Mouse (Mus musculus) kidney, embryonic 14.5 days (tissue): ENCODE data around the gene Fam170b. TPM values are rescaled to one million over a fixed set of nuclear protein-coding genes. Genes with fewer than 3 reads are reported as not detected.

Source experiments
- ATAC-seq: fragments of 200-750 bp; cut with Nextera tagmentation; 2 replicates; pipeline ENCODE4 v1.8.0; 2017; ENCODE audit warnings: moderate number of reproducible peaks, mild to moderate bottlenecking, moderate TSS enrichment, moderate library complexity; ENCODE audit not compliant: low FRiP score, low TSS enrichment
- H3K27ac ChIP-seq: fragments of 300-500 bp; sonication (generic); 2 replicates; pipeline ENCODE4 v1.5.1; 2014; ENCODE audit warnings: low read depth, mild to moderate bottlenecking, low read length, moderate library complexity, mixed read lengths
- H3K27me3 ChIP-seq: fragments of 300-500 bp; sonication (generic); 2 replicates; pipeline ENCODE4 v1.6.1; 2014; ENCODE audit warnings: mild to moderate bottlenecking, low read length; ENCODE audit not compliant: control insufficient read depth, insufficient read depth
- H3K36me3 ChIP-seq: fragments of 300-500 bp; sonication (generic); 2 replicates; pipeline ENCODE4 v1.6.1; 2014; ENCODE audit warnings: low read length, mixed read lengths; ENCODE audit not compliant: control insufficient read depth, insufficient read depth
- H3K4me1 ChIP-seq: fragments of 300-500 bp; sonication (generic); 2 replicates; pipeline ENCODE4 v1.6.1; 2014; ENCODE audit warnings: low read length, mixed read lengths; ENCODE audit not compliant: control insufficient read depth, insufficient read depth
- H3K4me2 ChIP-seq: fragments of 300-500 bp; sonication (generic); replicated peaks from 2 replicates; pipeline ENCODE4 v1.6.1; 2014; ENCODE audit warnings: low read depth, mild to moderate bottlenecking, low read length
- H3K4me3 ChIP-seq: fragments of 300-500 bp; sonication (generic); 2 replicates; pipeline ENCODE4 v1.5.1; 2014; ENCODE audit warnings: mild to moderate bottlenecking, low read length
- H3K9ac ChIP-seq: fragments of 300-500 bp; sonication (generic); 2 replicates; pipeline ENCODE4 v1.6.1; 2014; ENCODE audit warnings: low read depth, mild to moderate bottlenecking, low read length, moderate library complexity
- H3K9me3 ChIP-seq: fragments of 300-500 bp; sonication (generic); 2 replicates; pipeline ENCODE4 v1.6.1; 2016; ENCODE audit warnings: low read length; ENCODE audit not compliant: control insufficient read depth
- WGBS: fragments of 180-500 bp; shearing (Covaris S2); extraction: QIAGEN DNeasy Blood & Tissue Kit; methylation state at CpG from one replicate; pipeline ENCODE4 v1.1.7; 2014; 5-methylcytosine and 5-hydroxymethylcytosine counted together
- polyA plus RNA-seq: library from polyadenylated mRNA; unstranded; fragments of >200 nt; fragmentation: Nextera tagmentation; extraction: Ambion mirVana; gene quantifications from 2 replicates; pipeline ENCODE4 v1.2.1, GENCODE M21; 2014

Fam170b gene
- polyA plus RNA-seq = 0.14 TPM in 1 of 2 replicates, not detected in the other

GRCm38 (mm10) chr14:32833847-32834246, at the start of gene Fam170b:
Fam170b (plus strand) TSS chr14:32833962.
- Histone ChIP-seq H3K4me1 (no peaks in the 10 kb centered on the region), H3K4me3 (no peak within 1 kb of the TSS), H3K9me3 (no peaks in the 10 kb centered on the region), H3K27me3 (no peaks in the 10 kb centered on the region), H3K27ac (no peak within 1 kb of the TSS), H3K9ac (no peak within 1 kb of the TSS), H3K36me3 (no peaks in the 10 kb centered on the region), H3K4me2 (no peak within 1 kb of the TSS)
- ATAC-seq = no peak
- 72% methylated on average over 8 of the region's 8 CpGs for WGBS

DNA sequence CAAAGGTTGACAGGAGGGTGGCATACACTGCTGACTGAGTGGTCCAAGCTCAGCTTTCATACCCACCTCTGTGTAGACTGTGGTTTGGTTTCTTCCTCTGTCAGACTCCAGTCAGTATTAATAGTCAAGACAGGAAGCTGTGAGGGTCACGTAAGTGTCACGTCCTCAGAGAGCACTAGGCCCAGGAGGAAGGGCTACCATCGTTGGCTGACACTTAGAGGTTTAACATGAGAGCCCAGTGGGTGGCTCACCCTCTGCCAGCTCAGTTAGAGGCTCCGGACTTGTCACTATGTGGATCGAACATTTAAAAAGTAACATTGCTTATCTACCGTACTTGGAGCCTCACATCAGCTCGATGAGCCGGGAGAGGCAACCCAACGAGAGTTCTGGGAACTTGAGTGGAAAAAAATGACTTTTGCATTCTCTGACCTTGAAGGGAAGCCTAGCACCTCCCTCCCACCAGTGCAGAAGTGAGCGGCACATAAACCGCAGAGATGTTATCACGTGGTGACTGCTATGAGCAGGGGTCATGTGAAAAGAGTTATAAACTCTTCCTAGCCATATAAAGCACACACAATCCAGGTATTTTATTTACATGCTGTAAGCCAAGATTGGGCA, 49.5 kb upstream of the Fam170b start:
- no peak overlapping the region for H3K4me2 ChIP-seq
- H3K27me3 ChIP-seq = no peaks in the 10 kb centered on the region
- WGBS = 60% methylated on average over 12 of the region's 12 CpGs
- no peaks in the 10 kb centered on the region for H3K4me1 ChIP-seq
- no peak overlapping the region for H3K4me3 ChIP-seq
- H3K27ac ChIP-seq = no peak overlapping the region
- no peak overlapping the region for H3K9ac ChIP-seq
- no peaks in the 10 kb centered on the region for H3K36me3 ChIP-seq
- no peaks in the 10 kb centered on the region for H3K9me3 ChIP-seq
- ATAC-seq = no peak

- no peak overlapping the region for H3K4me3 ChIP-seq
- H3K36me3 ChIP-seq = no peaks in the 10 kb centered on the region
- no peaks in the 10 kb centered on the region for H3K9me3 ChIP-seq
- no peak overlapping the region for H3K9ac ChIP-seq
- no peak overlapping the region for H3K4me2 ChIP-seq
- H3K4me1 ChIP-seq = no peaks in the 10 kb centered on the region
- H3K27ac ChIP-seq = no peak overlapping the region
- WGBS = 65% methylated on average over 4 of the region's 4 CpGs
- no peaks in the 10 kb centered on the region for H3K27me3 ChIP-seq
- ATAC-seq = no peak
These were observed 49.0 kb upstream of the Fam170b start for GRCm38 (mm10) chr14:32784748-32785134.

- WGBS = 75% methylated on average over 3 of the region's 3 CpGs
These were observed 48.1 kb upstream of the Fam170b start, which contains the start of gene Tmem273 for GRCm38 (mm10) chr14:32785556-32786130. Tmem273 (plus strand) TSS chr14:32785963.

GRCm38 (mm10) chr14:32787691-32788090, 46.1 kb upstream of the Fam170b start:
- H3K4me2 ChIP-seq = no peak overlapping the region
- no peak overlapping the region for H3K27ac ChIP-seq
- ATAC-seq = no peak
- no peak overlapping the region for H3K9ac ChIP-seq
- no peaks in the 10 kb centered on the region for H3K9me3 ChIP-seq
- no peaks in the 10 kb centered on the region for H3K4me1 ChIP-seq
- no peak overlapping the region for H3K4me3 ChIP-seq
- WGBS = 62% methylated on average over 5 of the region's 5 CpGs
- no peaks in the 10 kb centered on the region for H3K27me3 ChIP-seq
- H3K36me3 ChIP-seq = no peaks in the 10 kb centered on the region

More at GRCm38 (mm10) chr14:32785556-32786130, 48.1 kb upstream of the Fam170b start, which contains the start of gene Tmem273:
- Histone ChIP-seq H3K27ac (no peak within 1 kb of the TSS), H3K4me2 (no peak within 1 kb of the TSS), H3K9me3 (no peaks in the 10 kb centered on the region), H3K27me3 (no peaks in the 10 kb centered on the region), H3K9ac (no peak within 1 kb of the TSS), H3K4me1 (no peaks in the 10 kb centered on the region), H3K4me3 (no peak within 1 kb of the TSS), H3K36me3 (no peaks in the 10 kb centered on the region)
- ATAC-seq = no peak

GRCm38 (mm10) chr14:32796375-32796774, 37.4 kb upstream of the Fam170b start:
- Histone ChIP-seq H3K4me3 (no peak overlapping the region), H3K27ac (no peak overlapping the region), H3K4me2 (no peak overlapping the region), H3K9me3 (no peaks in the 10 kb centered on the region), H3K9ac (no peak overlapping the region), H3K4me1 (no peaks in the 10 kb centered on the region), H3K27me3 (no peaks in the 10 kb centered on the region), H3K36me3 (no peaks in the 10 kb centered on the region)
- WGBS = 68% methylated on average over 8 of the region's 8 CpGs
- no peak for ATAC-seq

- ATAC-seq = no peak
- no peaks in the 10 kb centered on the region for H3K9me3 ChIP-seq
- no peak overlapping the region for H3K4me2 ChIP-seq
- H3K27me3 ChIP-seq = no peaks in the 10 kb centered on the region
- H3K4me3 ChIP-seq = no peak overlapping the region
- H3K27ac ChIP-seq = no peak overlapping the region
- H3K36me3 ChIP-seq = no peaks in the 10 kb centered on the region
- H3K9ac ChIP-seq = no peak overlapping the region
- H3K4me1 ChIP-seq = no peaks in the 10 kb centered on the region
- 77% methylated on average over 2 of the region's 2 CpGs for WGBS
These were observed 36.0 kb upstream of the Fam170b start for GRCm38 (mm10) chr14:32797803-32798202.

GRCm38 (mm10) chr14:32798355-32798754, 35.4 kb upstream of the Fam170b start:
- H3K4me2 ChIP-seq = no peak overlapping the region
- no peak for ATAC-seq
- H3K36me3 ChIP-seq = no peaks in the 10 kb centered on the region
- no peak overlapping the region for H3K4me3 ChIP-seq
- H3K27me3 ChIP-seq = no peaks in the 10 kb centered on the region
- no peaks in the 10 kb centered on the region for H3K9me3 ChIP-seq
- 89% methylated on average over 4 of the region's 4 CpGs for WGBS
- no peak overlapping the region for H3K27ac ChIP-seq
- no peaks in the 10 kb centered on the region for H3K4me1 ChIP-seq
- no peak overlapping the region for H3K9ac ChIP-seq

DNA sequence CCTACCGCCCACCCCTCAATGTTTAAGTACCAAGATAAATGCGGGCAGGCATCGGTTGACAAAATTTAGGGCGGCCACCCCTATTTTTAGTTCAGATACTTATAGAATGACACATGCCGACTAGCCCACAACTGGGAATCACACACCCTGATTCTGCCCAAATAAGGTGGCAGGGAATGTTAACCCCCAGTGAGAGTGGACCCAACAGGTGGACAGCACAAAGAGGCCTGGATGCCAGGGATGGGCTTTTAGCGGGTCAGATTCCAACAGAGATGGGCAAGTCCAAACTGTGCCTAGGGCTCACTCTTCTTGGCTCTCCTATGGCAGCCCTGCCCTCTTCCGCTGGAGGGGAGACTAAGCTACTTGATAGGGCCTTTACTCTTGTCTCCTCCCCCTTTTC, 33.7 kb upstream of the Fam170b start:
- H3K27me3 ChIP-seq = no peaks in the 10 kb centered on the region
- H3K4me1 ChIP-seq = no peaks in the 10 kb centered on the region
- 93% methylated on average over 7 of the region's 7 CpGs for WGBS
- ATAC-seq = no peak
- H3K4me3 ChIP-seq = no peak overlapping the region
- H3K36me3 ChIP-seq = no peaks in the 10 kb centered on the region
- H3K9ac ChIP-seq = no peak overlapping the region
- H3K27ac ChIP-seq = no peak overlapping the region
- no peaks in the 10 kb centered on the region for H3K9me3 ChIP-seq
- H3K4me2 ChIP-seq = no peak overlapping the region
